Mouse (Mus musculus): Measurements from ENCODE around the gene Slx4ip. TPM values are rescaled to one million over a fixed set of nuclear protein-coding genes. Genes with fewer than 3 reads are reported as not detected.
A peak's percentile ranks its signal among the peaks of the same experiment; 100 is the strongest.

Gene Slx4ip
- polyA plus RNA-seq, 1 experiment from 2014 or later, result 13.8 TPM

DNA sequence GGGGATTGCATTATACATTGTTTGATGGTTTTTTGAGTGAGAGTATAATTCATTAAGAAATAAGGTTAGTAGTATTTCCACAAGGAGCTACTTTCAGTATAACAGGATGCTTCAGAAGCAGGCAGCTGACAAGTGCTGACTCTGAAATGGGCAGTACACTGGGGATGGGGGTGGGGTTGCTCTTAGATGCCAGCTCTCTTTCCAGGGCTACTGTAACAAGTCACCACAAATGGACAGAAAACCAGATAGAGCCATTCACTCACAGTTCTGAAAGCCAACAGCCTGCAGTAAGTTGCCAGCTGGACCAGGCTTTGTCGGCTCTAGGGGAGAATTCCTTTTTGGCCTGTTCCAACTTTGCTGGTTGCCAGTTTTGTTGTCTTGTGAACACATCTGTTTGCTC is 84.8 kb downstream of the Slx4ip start:
- H3K4me2 ChIP-seq (ENCODE audit: low read length), result no peak overlapping the region
- DNase-seq (peak; percentile 24), ATAC-seq (ENCODE audit: low FRiP score, low TSS enrichment) (no peak)
- 70% methylated on average over 1 of the region's 1 CpGs for WGBS
- no peaks in the 10 kb centered on the region for H3K9me3 ChIP-seq (ENCODE audit: control insufficient read depth, low read length)
- no peak overlapping the region for H3K4me3 ChIP-seq (replicated peaks; ENCODE audit: low read depth, low read length)
- H3K4me1 ChIP-seq (ENCODE audit: control insufficient read depth, insufficient read depth, low read length), result 0 out of 2 replicates have a peak, but pooled peaks cover 3% of the 10 kb centered on the region
- no peaks in the 10 kb centered on the region for H3K36me3 ChIP-seq (ENCODE audit: control insufficient read depth, insufficient read depth, low read length)
- H3K9ac ChIP-seq (replicated peaks; ENCODE audit: low read length), result no peak overlapping the region
- no peak overlapping the region for H3K27ac ChIP-seq (replicated peaks; ENCODE audit: low read depth, low read length)
- H3K27me3 ChIP-seq (ENCODE audit: control insufficient read depth, insufficient read depth, low read length), result no peaks in the 10 kb centered on the region

DNA sequence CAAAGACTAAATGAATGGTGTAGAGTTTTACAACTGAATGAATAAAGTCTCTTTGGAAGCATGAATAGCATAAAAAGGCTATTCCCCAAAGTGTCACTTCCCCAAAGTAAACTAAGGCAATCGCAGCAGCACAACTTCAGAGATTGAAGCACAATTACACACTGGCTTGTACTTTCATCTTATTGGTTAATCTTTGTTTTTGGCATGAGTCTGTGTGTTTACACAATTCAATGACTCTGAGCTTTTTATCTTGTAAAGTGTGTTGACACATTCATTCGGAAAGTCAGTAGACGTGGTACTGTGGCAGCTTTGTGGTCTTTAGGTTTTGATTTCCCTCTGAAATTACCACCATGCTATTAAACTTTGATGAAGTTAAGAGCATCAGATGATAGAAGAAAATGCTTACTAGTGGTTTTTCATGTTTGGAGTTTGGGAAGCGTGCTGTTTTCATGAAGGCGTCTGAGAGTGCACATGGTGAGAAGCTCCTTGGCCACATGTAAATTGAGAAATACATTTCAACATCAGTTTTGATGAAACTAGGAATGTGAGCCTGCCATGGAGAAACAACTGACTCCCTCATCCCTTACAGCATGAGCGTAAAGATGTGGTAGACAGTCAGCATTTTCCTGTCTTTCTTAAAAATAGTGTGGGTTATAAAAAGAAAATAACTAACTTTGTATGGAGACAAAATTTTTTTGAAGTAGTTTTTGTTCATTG is 88.2 kb downstream of the Slx4ip start:
- Histone ChIP-seq H3K9me3 (ENCODE audit: control insufficient read depth, low read length) (no peaks in the 10 kb centered on the region), H3K4me1 (ENCODE audit: control insufficient read depth, insufficient read depth, low read length) (0 out of 2 replicates have a peak, but pooled peaks cover 5% of the 10 kb centered on the region), H3K4me2 (ENCODE audit: low read length) (no peak overlapping the region), H3K27me3 (ENCODE audit: control insufficient read depth, insufficient read depth, low read length) (no peaks in the 10 kb centered on the region), H3K4me3 (replicated peaks; ENCODE audit: low read depth, low read length) (no peak overlapping the region), H3K27ac (replicated peaks; ENCODE audit: low read depth, low read length) (no peak overlapping the region), H3K9ac (replicated peaks; ENCODE audit: low read length) (no peak overlapping the region), H3K36me3 (ENCODE audit: control insufficient read depth, insufficient read depth, low read length) (no peaks in the 10 kb centered on the region)
- ATAC-seq (ENCODE audit: low FRiP score, low TSS enrichment) (no peak), DNase-seq (no peak)
- WGBS, result 89% methylated on average over 6 of the region's 6 CpGs

DNA sequence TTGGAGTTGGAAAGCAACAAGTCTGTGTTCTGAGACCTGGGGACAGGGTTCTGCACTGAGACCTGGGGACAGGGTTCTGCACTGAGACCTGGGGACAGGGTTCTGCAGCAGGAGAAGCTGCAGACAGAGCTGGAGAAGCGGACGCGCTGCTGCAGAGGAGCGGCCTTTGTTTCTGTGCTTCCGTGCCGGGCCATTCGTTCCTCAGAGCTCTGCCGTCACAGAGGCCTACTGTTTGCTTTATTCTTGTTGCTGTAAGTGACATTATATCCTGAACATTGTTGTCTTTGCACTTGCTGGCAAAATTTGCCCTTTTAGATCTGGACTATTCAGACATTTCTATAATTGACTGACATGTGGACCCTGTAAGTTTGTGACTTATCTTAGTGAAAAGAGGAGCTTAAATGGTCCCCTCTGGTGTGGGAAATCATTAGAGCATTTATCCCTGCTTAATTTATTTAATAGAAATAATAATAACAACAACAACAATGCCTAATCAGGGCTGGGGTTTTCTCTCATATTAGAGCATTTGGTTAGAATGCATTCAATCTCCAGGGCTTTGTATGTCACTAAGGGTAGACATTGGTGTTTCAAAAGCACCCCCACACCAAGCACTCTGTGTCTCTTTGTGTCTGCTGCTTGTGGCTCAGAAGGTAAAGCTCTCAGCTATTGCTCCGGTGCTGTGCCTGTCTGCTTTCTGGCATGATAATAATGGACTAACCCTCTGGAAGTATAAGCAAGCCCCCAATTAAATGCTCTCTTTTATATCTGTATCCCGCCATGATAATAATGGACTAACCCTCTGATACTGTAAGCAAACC is 90.3 kb downstream of the Slx4ip start:
- H3K4me1 ChIP-seq (ENCODE audit: control insufficient read depth, insufficient read depth, low read length), result 0 out of 2 replicates have a peak, but pooled peaks cover 5% of the 10 kb centered on the region
- H3K27ac ChIP-seq (replicated peaks; ENCODE audit: low read depth, low read length), result no peak overlapping the region; the same call in 1 of the 2 replicates
- ATAC-seq (ENCODE audit: low FRiP score, low TSS enrichment) (0 out of 2 replicates have a peak, but pooled peaks have one; percentile 22), DNase-seq (peak; percentile 68)
- WGBS, result 20% methylated on average over 10 of the region's 10 CpGs
- no peaks in the 10 kb centered on the region for H3K36me3 ChIP-seq (ENCODE audit: control insufficient read depth, insufficient read depth, low read length)
- H3K9me3 ChIP-seq (ENCODE audit: control insufficient read depth, low read length), result no peaks in the 10 kb centered on the region
- H3K4me3 ChIP-seq (replicated peaks; ENCODE audit: low read depth, low read length), result no peak overlapping the region
- no peaks in the 10 kb centered on the region for H3K27me3 ChIP-seq (ENCODE audit: control insufficient read depth, insufficient read depth, low read length)
- no peak overlapping the region for H3K4me2 ChIP-seq (ENCODE audit: low read length)
- 0 out of 2 replicates have a peak overlapping the region, but pooled peaks have one; percentile 0 for H3K9ac ChIP-seq (replicated peaks; ENCODE audit: low read length)

DNA sequence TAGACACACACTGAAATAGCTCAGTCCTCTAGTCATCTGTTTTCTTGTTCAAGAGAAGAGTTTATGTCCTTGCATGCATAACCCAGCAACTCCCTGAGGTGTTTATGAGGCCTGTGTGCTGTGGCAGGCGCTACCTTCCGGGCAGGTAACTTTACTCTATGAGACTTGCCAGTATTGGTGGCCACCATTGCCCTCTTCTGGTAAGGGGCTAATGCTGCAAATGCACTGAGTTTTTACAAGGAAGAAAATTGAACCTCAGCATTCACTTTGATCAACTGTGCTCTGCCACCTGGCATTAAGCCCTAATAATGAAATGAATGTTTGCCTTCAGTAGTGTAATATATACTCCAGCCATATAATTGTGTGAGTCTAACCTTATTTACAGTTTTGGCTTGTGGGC is 92.9 kb downstream of the Slx4ip start:
- H3K4me2 ChIP-seq (ENCODE audit: low read length), result no peak overlapping the region
- 98% methylated on average over 2 of the region's 2 CpGs for WGBS
- H3K9me3 ChIP-seq (ENCODE audit: control insufficient read depth, low read length), result no peaks in the 10 kb centered on the region
- no peaks in the 10 kb centered on the region for H3K36me3 ChIP-seq (ENCODE audit: control insufficient read depth, insufficient read depth, low read length)
- no peak overlapping the region for H3K27ac ChIP-seq (replicated peaks; ENCODE audit: low read depth, low read length)
- no peaks in the 10 kb centered on the region for H3K27me3 ChIP-seq (ENCODE audit: control insufficient read depth, insufficient read depth, low read length)
- H3K4me1 ChIP-seq (ENCODE audit: control insufficient read depth, insufficient read depth, low read length), result 0 out of 2 replicates have a peak, but pooled peaks cover 5% of the 10 kb centered on the region
- no peak for ATAC-seq (ENCODE audit: low FRiP score, low TSS enrichment)
- no peak overlapping the region for H3K9ac ChIP-seq (replicated peaks; ENCODE audit: low read length)
- no peak overlapping the region for H3K4me3 ChIP-seq (replicated peaks; ENCODE audit: low read depth, low read length)
- DNase-seq, result no peak

DNA sequence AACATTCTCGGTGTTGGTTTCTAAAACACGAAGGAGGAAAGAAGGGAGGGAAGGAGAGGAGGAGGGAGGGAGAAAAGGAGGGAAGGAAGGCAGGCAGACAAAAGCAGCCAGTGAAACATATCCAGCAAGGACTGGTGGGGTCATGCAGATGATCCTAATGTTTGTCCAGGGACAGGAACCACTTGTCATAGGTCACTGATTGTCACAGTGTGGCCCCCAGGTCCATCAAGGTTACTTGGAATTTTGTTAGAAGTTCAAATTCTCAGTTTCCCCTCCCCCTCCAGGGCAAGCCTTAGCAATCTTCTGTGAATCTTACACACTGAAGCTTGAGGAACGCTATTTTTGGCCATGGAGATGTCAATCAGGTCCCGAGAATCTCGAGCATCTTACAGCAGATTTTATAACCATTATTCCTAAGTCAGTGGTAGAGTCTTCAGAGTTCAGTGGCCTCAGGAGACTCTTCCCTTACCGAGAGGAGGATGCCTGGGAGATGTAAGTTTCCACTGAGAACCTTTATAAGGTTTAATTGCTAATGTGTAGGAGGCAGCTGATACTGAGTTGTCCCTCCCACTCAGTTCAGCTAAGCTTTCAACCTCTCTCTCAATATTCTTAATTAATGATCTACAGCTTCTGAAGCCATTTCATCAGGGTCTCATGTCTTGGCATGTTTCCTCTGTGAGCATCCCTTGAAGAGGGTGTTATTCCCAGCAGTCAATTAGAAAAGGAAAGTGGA is 95.1 kb downstream of the Slx4ip start:
- no peak overlapping the region for H3K4me3 ChIP-seq (replicated peaks; ENCODE audit: low read depth, low read length)
- H3K4me2 ChIP-seq (ENCODE audit: low read length), result no peak overlapping the region
- H3K4me1 ChIP-seq (ENCODE audit: control insufficient read depth, insufficient read depth, low read length), result no peaks in the 10 kb centered on the region
- no peaks in the 10 kb centered on the region for H3K27me3 ChIP-seq (ENCODE audit: control insufficient read depth, insufficient read depth, low read length)
- no peak overlapping the region for H3K9ac ChIP-seq (replicated peaks; ENCODE audit: low read length)
- no peaks in the 10 kb centered on the region for H3K36me3 ChIP-seq (ENCODE audit: control insufficient read depth, insufficient read depth, low read length)
- ATAC-seq (ENCODE audit: low FRiP score, low TSS enrichment) (no peak), DNase-seq (no peak)
- 76% methylated on average over 6 of the region's 6 CpGs for WGBS
- H3K9me3 ChIP-seq (ENCODE audit: control insufficient read depth, low read length), result no peaks in the 10 kb centered on the region
- H3K27ac ChIP-seq (replicated peaks; ENCODE audit: low read depth, low read length), result no peak overlapping the region

DNA sequence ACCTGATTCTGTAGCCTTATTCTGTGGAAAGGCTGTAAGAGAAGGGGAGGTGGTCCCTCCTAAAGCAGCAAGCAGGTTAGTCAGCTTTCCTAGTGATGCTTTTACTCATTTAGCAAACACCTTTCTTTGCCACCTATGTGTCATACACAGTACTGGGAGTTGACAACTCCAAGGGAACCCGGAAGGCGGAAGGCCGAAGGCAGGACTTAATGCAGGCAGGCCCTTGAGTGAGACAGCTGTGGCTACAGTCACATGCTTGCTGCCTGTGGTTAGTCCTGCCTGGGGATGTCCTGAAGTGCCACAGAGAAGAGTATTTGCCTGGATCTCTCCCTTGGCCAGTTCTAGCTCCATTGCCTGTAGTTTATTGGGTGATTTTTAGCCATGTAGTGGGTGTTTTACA is 102.1 kb downstream of the Slx4ip start:
- no peaks in the 10 kb centered on the region for H3K36me3 ChIP-seq (ENCODE audit: control insufficient read depth, insufficient read depth, low read length)
- no peak overlapping the region for H3K9ac ChIP-seq (replicated peaks; ENCODE audit: low read length)
- H3K4me2 ChIP-seq (ENCODE audit: low read length), result no peak overlapping the region
- H3K27ac ChIP-seq (replicated peaks; ENCODE audit: low read depth, low read length), result no peak overlapping the region
- H3K4me1 ChIP-seq (ENCODE audit: control insufficient read depth, insufficient read depth, low read length), result no peaks in the 10 kb centered on the region
- no peaks in the 10 kb centered on the region for H3K9me3 ChIP-seq (ENCODE audit: control insufficient read depth, low read length)
- WGBS, result 95% methylated on average over 3 of the region's 3 CpGs
- no peak for ATAC-seq (ENCODE audit: low FRiP score, low TSS enrichment)
- DNase-seq, result no peak
- no peak overlapping the region for H3K4me3 ChIP-seq (replicated peaks; ENCODE audit: low read depth, low read length)
- no peaks in the 10 kb centered on the region for H3K27me3 ChIP-seq (ENCODE audit: control insufficient read depth, insufficient read depth, low read length)

DNA sequence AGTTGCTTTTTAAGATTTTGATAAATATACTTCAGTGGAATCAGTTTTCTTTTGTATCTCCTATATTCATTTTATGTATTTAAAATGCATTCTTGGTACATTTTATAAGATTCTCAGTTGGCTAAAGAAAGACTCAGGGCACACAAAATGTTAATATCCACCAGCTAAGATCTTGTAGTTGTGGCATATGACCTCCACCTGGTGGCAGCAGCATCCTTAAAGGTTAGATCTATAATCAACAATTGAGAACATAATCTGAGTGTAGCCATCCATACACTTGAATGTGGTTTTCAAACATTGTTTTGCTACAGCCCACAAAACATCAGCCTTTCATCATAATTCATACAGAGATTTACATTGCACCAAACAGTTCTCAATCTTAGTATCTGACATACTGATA is 106.1 kb downstream of the Slx4ip start:
- no peaks in the 10 kb centered on the region for H3K36me3 ChIP-seq (ENCODE audit: control insufficient read depth, insufficient read depth, low read length)
- DNase-seq (peak; percentile 64), ATAC-seq (ENCODE audit: low FRiP score, low TSS enrichment) (no peak)
- no peak overlapping the region for H3K9ac ChIP-seq (replicated peaks; ENCODE audit: low read length)
- no peaks in the 10 kb centered on the region for H3K9me3 ChIP-seq (ENCODE audit: control insufficient read depth, low read length)
- H3K4me1 ChIP-seq (ENCODE audit: control insufficient read depth, insufficient read depth, low read length), result no peaks in the 10 kb centered on the region
- H3K27me3 ChIP-seq (ENCODE audit: control insufficient read depth, insufficient read depth, low read length), result no peaks in the 10 kb centered on the region
- H3K4me3 ChIP-seq (replicated peaks; ENCODE audit: low read depth, low read length), result no peak overlapping the region
- H3K4me2 ChIP-seq (ENCODE audit: low read length), result no peak overlapping the region
- H3K27ac ChIP-seq (replicated peaks; ENCODE audit: low read depth, low read length), result no peak overlapping the region

DNA sequence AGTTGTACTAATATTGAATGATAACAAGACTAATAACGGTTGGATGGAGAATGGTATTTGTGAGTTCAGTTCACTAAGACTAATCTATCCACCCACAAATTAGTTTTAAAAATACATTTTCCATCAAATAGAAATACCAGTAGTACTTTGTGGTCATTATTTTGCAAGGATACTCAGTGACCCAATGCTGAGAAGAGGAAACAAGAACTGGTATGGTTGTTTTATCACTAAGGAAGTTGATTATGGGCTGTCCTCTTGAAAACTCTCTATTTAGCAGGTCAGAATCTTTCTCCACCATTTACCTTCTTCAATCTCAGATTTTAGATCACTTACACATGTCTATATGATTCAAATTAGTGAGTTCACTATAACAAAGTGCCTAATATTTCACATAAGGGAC is 111.0 kb downstream of the Slx4ip start:
- no peak overlapping the region for H3K4me2 ChIP-seq (ENCODE audit: low read length)
- no peak overlapping the region for H3K27ac ChIP-seq (replicated peaks; ENCODE audit: low read depth, low read length)
- no peaks in the 10 kb centered on the region for H3K4me1 ChIP-seq (ENCODE audit: control insufficient read depth, insufficient read depth, low read length)
- no peaks in the 10 kb centered on the region for H3K9me3 ChIP-seq (ENCODE audit: control insufficient read depth, low read length)
- no peaks in the 10 kb centered on the region for H3K36me3 ChIP-seq (ENCODE audit: control insufficient read depth, insufficient read depth, low read length)
- ATAC-seq (ENCODE audit: low FRiP score, low TSS enrichment) (no peak), DNase-seq (no peak)
- H3K27me3 ChIP-seq (ENCODE audit: control insufficient read depth, insufficient read depth, low read length), result no peaks in the 10 kb centered on the region
- no peak overlapping the region for H3K4me3 ChIP-seq (replicated peaks; ENCODE audit: low read depth, low read length)
- whole genome bisulfite sequencing, result 92% methylated on average over 1 of the region's 1 CpGs
- H3K9ac ChIP-seq (replicated peaks; ENCODE audit: low read length), result no peak overlapping the region
